Mouse (Mus musculus): Measurements from ENCODE around the gene Itgal. TPM values are rescaled to one million over a fixed set of nuclear protein-coding genes. Genes with fewer than 3 reads are reported as not detected.

Itgal gene
- 0.49 and 1.5 TPM in 2 replicates for polyA plus RNA-seq (2015; fragmentation: Nextera tagmentation; extraction: Ambion mirVana)

GRCm38 (mm10) chr7:127296098-127296497 is at the start of gene Itgal:
TSS of gene Itgal (plus strand) at chr7:127296260.

GRCm38 (mm10) chr7:127260309-127261111 is 35.5 kb upstream of the Itgal start, which contains the start of gene Dctpp1:
TSS of gene Dctpp1 (minus strand) at chr7:127260709.

GRCm38 (mm10) chr7:127273925-127274789 is 21.9 kb upstream of the Itgal start, which contains the start of gene Sephs2:
TSS of gene Sephs2 (minus strand) at chr7:127274055.

GRCm38 (mm10) chr7:127345512-127346325 is 49.7 kb downstream of the Itgal start, which contains the start of gene Zfp768:
TSS of gene Zfp768 (minus strand) at chr7:127345589.

GRCm38 (mm10) chr7:127375271-127376245 is 79.5 kb downstream of the Itgal start, which contains the start of gene Zfp747:
TSS of gene Zfp747 (minus strand) at chr7:127376050.

Other genes with a start within 250 kb of the Itgal start
- not detected in 2 replicates for gene Zg16, start 208.9 kb upstream of the Itgal start, polyA plus RNA-seq (2015; fragmentation: Nextera tagmentation; extraction: Ambion mirVana)
- gene AI467606, start 204.9 kb upstream of the Itgal start, polyA plus RNA-seq (2015; fragmentation: Nextera tagmentation; extraction: Ambion mirVana), result 2.3 and 6.4 TPM in 2 replicates
- 0.76 and 0.98 TPM in 2 replicates for gene Qprt, start 174.0 kb upstream of the Itgal start, polyA plus RNA-seq (2015; fragmentation: Nextera tagmentation; extraction: Ambion mirVana)
- 0.13 TPM in 2 replicates for gene Spn, start 158.4 kb upstream of the Itgal start, polyA plus RNA-seq (2015; fragmentation: Nextera tagmentation; extraction: Ambion mirVana)
- 27.0 and 31.8 TPM in 2 replicates for gene Cd2bp2, start 100.2 kb upstream of the Itgal start, polyA plus RNA-seq (2015; fragmentation: Nextera tagmentation; extraction: Ambion mirVana)
- 12.6 and 12.7 TPM in 2 replicates for gene Tbc1d10b, start 87.8 kb upstream of the Itgal start, polyA plus RNA-seq (2015; fragmentation: Nextera tagmentation; extraction: Ambion mirVana)
- gene Mylpf, start 87.4 kb upstream of the Itgal start, polyA plus RNA-seq (2015; fragmentation: Nextera tagmentation; extraction: Ambion mirVana), result 2.5 and 3.2 TPM in 2 replicates
- 12.0 and 13.4 TPM in 2 replicates for gene Zfp553, start 63.2 kb upstream of the Itgal start, polyA plus RNA-seq (2015; fragmentation: Nextera tagmentation; extraction: Ambion mirVana)
- gene Sept1, start 63.1 kb upstream of the Itgal start, polyA plus RNA-seq (2015; fragmentation: Nextera tagmentation; extraction: Ambion mirVana), result 8.5 and 10.1 TPM in 2 replicates
- gene Zfp771, start 52.0 kb upstream of the Itgal start, polyA plus RNA-seq (2015; fragmentation: Nextera tagmentation; extraction: Ambion mirVana), result 49.9 and 51.6 TPM in 2 replicates
- 53.2 and 54.2 TPM in 2 replicates for gene Dctpp1, start 35.6 kb upstream of the Itgal start, polyA plus RNA-seq (2015; fragmentation: Nextera tagmentation; extraction: Ambion mirVana)
- gene Sephs2, start 22.2 kb upstream of the Itgal start, polyA plus RNA-seq (2015; fragmentation: Nextera tagmentation; extraction: Ambion mirVana), result 41.8 and 42.9 TPM in 2 replicates
- 8.6 and 9.7 TPM in 2 replicates for gene Zfp768, start 49.3 kb downstream of the Itgal start, polyA plus RNA-seq (2015; fragmentation: Nextera tagmentation; extraction: Ambion mirVana)
- 5.0 and 5.6 TPM in 2 replicates for gene Zfp747, start 79.8 kb downstream of the Itgal start, polyA plus RNA-seq (2015; fragmentation: Nextera tagmentation; extraction: Ambion mirVana)
- 3.3 and 3.5 TPM in 2 replicates for gene 9130019O22Rik, start 90.9 kb downstream of the Itgal start, polyA plus RNA-seq (2015; fragmentation: Nextera tagmentation; extraction: Ambion mirVana)
- gene E430018J23Rik, start 97.4 kb downstream of the Itgal start, polyA plus RNA-seq (2015; fragmentation: Nextera tagmentation; extraction: Ambion mirVana), result 3.7 and 4.1 TPM in 2 replicates
- 5.0 and 5.3 TPM in 2 replicates for gene Zfp764, start 110.6 kb downstream of the Itgal start, polyA plus RNA-seq (2015; fragmentation: Nextera tagmentation; extraction: Ambion mirVana)
- gene Zfp688, start 125.8 kb downstream of the Itgal start, polyA plus RNA-seq (2015; fragmentation: Nextera tagmentation; extraction: Ambion mirVana), result 15.9 and 16.3 TPM in 2 replicates
- gene Zfp689, start 152.9 kb downstream of the Itgal start, polyA plus RNA-seq (2015; fragmentation: Nextera tagmentation; extraction: Ambion mirVana), result 2.7 and 2.8 TPM in 2 replicates
- gene Prr14, start 163.4 kb downstream of the Itgal start, polyA plus RNA-seq (2015; fragmentation: Nextera tagmentation; extraction: Ambion mirVana), result 40.2 and 41.9 TPM in 2 replicates
- gene Fbrs, start 182.9 kb downstream of the Itgal start, polyA plus RNA-seq (2015; fragmentation: Nextera tagmentation; extraction: Ambion mirVana), result 6.4 and 8.7 TPM in 2 replicates
- 20.0 and 20.5 TPM in 2 replicates for gene Srcap, start 215.7 kb downstream of the Itgal start, polyA plus RNA-seq (2015; fragmentation: Nextera tagmentation; extraction: Ambion mirVana)
- 6.0 and 6.3 TPM in 2 replicates for gene Gm42715, start 223.3 kb downstream of the Itgal start, polyA plus RNA-seq (2015; fragmentation: Nextera tagmentation; extraction: Ambion mirVana)

All from urinary bladder, postnatal 0 days (tissue).